Mouse (Mus musculus) limb, embryonic 13.5 days (tissue): Measurements from ENCODE around the gene Dvl2. TPM values are rescaled to one million over a fixed set of nuclear protein-coding genes. Genes with fewer than 3 reads are reported as not detected.

Experiments
- ATAC-seq: fragments of 200-750 bp; cut with Nextera tagmentation; 2 replicates; pipeline ENCODE4 v1.8.0; 2017; ENCODE audit warnings: low read depth, moderate number of reproducible peaks, moderate TSS enrichment; ENCODE audit not compliant: low FRiP score
- H3K27ac ChIP-seq: fragments of 300-500 bp; sonication (generic); 2 replicates; pipeline ENCODE4 v1.5.1; 2015; ENCODE audit warnings: inconsistent platforms, mild to moderate bottlenecking, moderate library complexity
- H3K27me3 ChIP-seq: fragments of 300-500 bp; sonication (generic); 2 replicates; pipeline ENCODE4 v1.6.1; 2015; ENCODE audit warnings: mild to moderate bottlenecking, inconsistent platforms
- H3K36me3 ChIP-seq: fragments of 300-500 bp; sonication (generic); 2 replicates; pipeline ENCODE4 v1.6.1; 2015; ENCODE audit warnings: inconsistent platforms, mild to moderate bottlenecking, moderate library complexity
- H3K4me1 ChIP-seq: fragments of 300-500 bp; sonication (generic); 2 replicates; pipeline ENCODE4 v1.6.1; 2015; ENCODE audit warnings: inconsistent platforms
- H3K4me2 ChIP-seq: fragments of 300-500 bp; sonication (generic); replicated peaks from 2 replicates; pipeline ENCODE4 v1.6.1; 2015; ENCODE audit warnings: inconsistent platforms, mild to moderate bottlenecking, moderate library complexity
- H3K4me3 ChIP-seq: fragments of 300-500 bp; sonication (generic); 2 replicates; pipeline ENCODE4 v1.5.1; 2015; ENCODE audit warnings: moderate library complexity, mild to moderate bottlenecking, inconsistent platforms
- H3K9ac ChIP-seq: fragments of 300-500 bp; sonication (generic); 2 replicates; pipeline ENCODE4 v1.6.1; 2015; ENCODE audit warnings: mild to moderate bottlenecking, inconsistent platforms
- H3K9me3 ChIP-seq: fragments of 300-500 bp; sonication (generic); 2 replicates; pipeline ENCODE4 v1.6.1; 2016; ENCODE audit warnings: inconsistent platforms
- WGBS: fragments of 180-500 bp; shearing (Covaris S2); methylation state at CpG from one replicate; pipeline ENCODE4 v1.1.7; 2015; 5-methylcytosine and 5-hydroxymethylcytosine counted together
- polyA plus RNA-seq: library from polyadenylated mRNA; unstranded; fragments of >200 nt; fragmentation: Nextera tagmentation; extraction: Ambion mirVana; gene quantifications from 2 replicates; pipeline ENCODE4 v1.2.1, GENCODE M21; 2015

Gene Dvl2
- polyA plus RNA-seq, 1 experiment from 2014 or later: 59.8 TPM

GRCm38 (mm10) chr11:70040184-70040583, 39.8 kb downstream of the Dvl2 start:
- Histone ChIP-seq H3K9ac (no peak overlapping the region), H3K4me2 (no peak overlapping the region), H3K36me3 (peaks cover 84% of the 10 kb centered on the region), H3K4me3 (no peak overlapping the region), H3K27me3 (no peaks in the 10 kb centered on the region), H3K4me1 (no peaks in the 10 kb centered on the region), H3K9me3 (no peaks in the 10 kb centered on the region), H3K27ac (no peak overlapping the region)
- WGBS: 88% methylated on average over 7 of the region's 7 CpGs
- no peak for ATAC-seq

- no peak overlapping the region for H3K27ac ChIP-seq
- H3K27me3 ChIP-seq: no peaks in the 10 kb centered on the region
- no peaks in the 10 kb centered on the region for H3K4me1 ChIP-seq
- no peak overlapping the region for H3K9ac ChIP-seq
- no peak overlapping the region for H3K4me2 ChIP-seq
- H3K9me3 ChIP-seq: no peaks in the 10 kb centered on the region
- ATAC-seq: no peak
- WGBS: 89% methylated on average over 23 of the region's 23 CpGs
- no peak overlapping the region for H3K4me3 ChIP-seq
- H3K36me3 ChIP-seq: peaks cover 82% of the 10 kb centered on the region
Observed at GRCm38 (mm10) chr11:70042309-70043085, 42.1 kb downstream of the Dvl2 start.

- no peaks in the 10 kb centered on the region for H3K4me1 ChIP-seq
- no peak overlapping the region for H3K27ac ChIP-seq
- 84% methylated on average over 7 of the region's 7 CpGs for WGBS
- no peak overlapping the region for H3K4me2 ChIP-seq
- peaks cover 71% of the 10 kb centered on the region for H3K36me3 ChIP-seq
- no peak overlapping the region; the same call in 1 of the 2 replicates for H3K9ac ChIP-seq
- no peaks in the 10 kb centered on the region for H3K9me3 ChIP-seq
- H3K4me3 ChIP-seq: no peak overlapping the region
- no peaks in the 10 kb centered on the region for H3K27me3 ChIP-seq
- ATAC-seq: no peak
Observed at GRCm38 (mm10) chr11:70043665-70044064, 43.3 kb downstream of the Dvl2 start.

GRCm38 (mm10) chr11:70045435-70045834, 45.0 kb downstream of the Dvl2 start:
- WGBS: 45% methylated on average over 9 of the region's 9 CpGs
- Histone ChIP-seq H3K27ac (no peak overlapping the region), H3K36me3 (peaks cover 55% of the 10 kb centered on the region), H3K4me1 (no peaks in the 10 kb centered on the region), H3K9me3 (no peaks in the 10 kb centered on the region), H3K9ac (no peak overlapping the region), H3K4me2 (no peak overlapping the region), H3K27me3 (no peaks in the 10 kb centered on the region), H3K4me3 (no peak overlapping the region)
- ATAC-seq: no peak

- Histone ChIP-seq H3K36me3 (peaks cover 17% of the 10 kb centered on the region), H3K4me1 (no peaks in the 10 kb centered on the region), H3K27ac (no peak overlapping the region), H3K9me3 (no peaks in the 10 kb centered on the region), H3K4me2 (no peak overlapping the region), H3K4me3 (no peak overlapping the region), H3K27me3 (0 out of 2 replicates have a peak, but pooled peaks cover 5% of the 10 kb centered on the region), H3K9ac (no peak overlapping the region)
- WGBS: 58% methylated on average over 6 of the region's 6 CpGs
- no peak for ATAC-seq
Observed at GRCm38 (mm10) chr11:70049366-70049765, 49.0 kb downstream of the Dvl2 start.

- no peak overlapping the region for H3K4me3 ChIP-seq
- peaks cover 8% of the 10 kb centered on the region; the same call in 1 of the 2 replicates for H3K27me3 ChIP-seq
- no peak for ATAC-seq
- H3K9me3 ChIP-seq: no peaks in the 10 kb centered on the region
- no peak overlapping the region for H3K4me2 ChIP-seq
- no peaks in the 10 kb centered on the region for H3K4me1 ChIP-seq
- WGBS: 54% methylated on average over 10 of the region's 10 CpGs
- no peak overlapping the region for H3K27ac ChIP-seq
- peaks cover 12% of the 10 kb centered on the region for H3K36me3 ChIP-seq
- no peak overlapping the region for H3K9ac ChIP-seq
Observed at GRCm38 (mm10) chr11:70049816-70050215, 49.4 kb downstream of the Dvl2 start.

- 57% methylated on average over 7 of the region's 7 CpGs for WGBS
- Histone ChIP-seq H3K36me3 (no peaks in the 10 kb centered on the region), H3K4me3 (no peak overlapping the region), H3K27me3 (peaks cover 14% of the 10 kb centered on the region; the same call in 1 of the 2 replicates), H3K9ac (no peak overlapping the region), H3K27ac (no peak overlapping the region), H3K4me2 (no peak overlapping the region), H3K4me1 (peaks cover 13% of the 10 kb centered on the region), H3K9me3 (no peaks in the 10 kb centered on the region)
- no peak for ATAC-seq
Observed at GRCm38 (mm10) chr11:70053156-70053555, 52.8 kb downstream of the Dvl2 start.

- 84% methylated on average over 10 of the region's 10 CpGs for WGBS
- peaks cover 13% of the 10 kb centered on the region for H3K4me1 ChIP-seq
- no peak within 1 kb of the TSS for H3K4me3 ChIP-seq
- H3K9ac ChIP-seq: no peak within 1 kb of the TSS
- no peak for ATAC-seq
- no peak within 1 kb of the TSS for H3K27ac ChIP-seq
- no peaks in the 10 kb centered on the region for H3K9me3 ChIP-seq
- H3K4me2 ChIP-seq: no peak within 1 kb of the TSS
- H3K27me3 ChIP-seq: peaks cover 14% of the 10 kb centered on the region; the same call in 1 of the 2 replicates
- H3K36me3 ChIP-seq: no peaks in the 10 kb centered on the region
Observed at GRCm38 (mm10) chr11:70053898-70054570, 53.6 kb downstream of the Dvl2 start, which contains the start of gene Asgr1. Asgr1 (plus strand) TSS chr11:70054085.

- Histone ChIP-seq H3K4me1 (peaks cover 13% of the 10 kb centered on the region), H3K9ac (peak overlapping the region; percentile 8; the same call in 1 of the 2 replicates), H3K36me3 (no peaks in the 10 kb centered on the region), H3K9me3 (no peaks in the 10 kb centered on the region), H3K27ac (no peak overlapping the region), H3K4me2 (peak overlapping the region; percentile 34), H3K27me3 (peaks cover 14% of the 10 kb centered on the region; the same call in 1 of the 2 replicates), H3K4me3 (no peak overlapping the region)
- 0 out of 2 replicates have a peak, but pooled peaks have one; percentile 34 for ATAC-seq
- 27% methylated on average over 18 of the region's 18 CpGs for WGBS
Observed at GRCm38 (mm10) chr11:70055618-70056214, 55.3 kb downstream of the Dvl2 start.

GRCm38 (mm10) chr11:70057805-70058204, 57.4 kb downstream of the Dvl2 start:
- H3K27me3 ChIP-seq: peaks cover 14% of the 10 kb centered on the region; the same call in 1 of the 2 replicates
- no peak for ATAC-seq
- no peaks in the 10 kb centered on the region for H3K9me3 ChIP-seq
- H3K9ac ChIP-seq: no peak overlapping the region
- H3K4me1 ChIP-seq: peaks cover 13% of the 10 kb centered on the region
- H3K36me3 ChIP-seq: no peaks in the 10 kb centered on the region
- H3K4me3 ChIP-seq: no peak overlapping the region
- H3K27ac ChIP-seq: no peak overlapping the region
- 70% methylated on average over 9 of the region's 9 CpGs for WGBS
- no peak overlapping the region for H3K4me2 ChIP-seq

- no peak for ATAC-seq
- no peaks in the 10 kb centered on the region for H3K36me3 ChIP-seq
- H3K4me3 ChIP-seq: no peak overlapping the region
- no peaks in the 10 kb centered on the region for H3K9me3 ChIP-seq
- no peak overlapping the region for H3K9ac ChIP-seq
- H3K4me1 ChIP-seq: peaks cover 13% of the 10 kb centered on the region
- peaks cover 4% of the 10 kb centered on the region; the same call in 1 of the 2 replicates for H3K27me3 ChIP-seq
- no peak overlapping the region for H3K4me2 ChIP-seq
- H3K27ac ChIP-seq: no peak overlapping the region
- 50% methylated on average over 6 of the region's 6 CpGs for WGBS
Observed at GRCm38 (mm10) chr11:70059930-70060329, 59.5 kb downstream of the Dvl2 start.
